Mouse (Mus musculus) cerebral cortex, adult 2 months (tissue): ENCODE results near the gene Supt20.

Source experiments
- WGBS: fragments of 180-500 bp; shearing (Covaris S2); methylation state at CpG from one replicate; pipeline ENCODE4 v1.1.7; 2018; 5-methylcytosine and 5-hydroxymethylcytosine counted together

Gene Supt20

DNA sequence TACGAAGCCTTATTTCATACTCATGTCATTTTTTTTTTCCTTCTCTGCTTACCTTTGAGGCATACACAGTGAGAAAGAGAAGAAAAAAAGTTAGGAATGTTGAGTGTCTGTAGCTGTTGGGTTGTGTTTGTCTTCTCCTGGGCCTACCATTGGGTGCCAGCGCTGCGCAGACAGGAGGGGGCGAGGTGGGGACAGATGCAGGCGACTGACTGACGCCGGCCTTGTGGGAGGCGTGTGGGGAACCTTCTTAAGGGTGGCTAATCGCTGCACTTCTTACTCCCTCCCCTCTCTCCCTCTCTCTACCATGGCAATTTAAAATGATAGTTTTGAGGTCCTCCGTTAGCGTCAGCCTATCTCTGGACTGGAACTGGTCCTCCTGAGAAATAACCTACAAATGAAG, 63.5 kb downstream of the Supt20 start:
- 3% methylated on average over 11 of the region's 11 CpGs for WGBS

DNA sequence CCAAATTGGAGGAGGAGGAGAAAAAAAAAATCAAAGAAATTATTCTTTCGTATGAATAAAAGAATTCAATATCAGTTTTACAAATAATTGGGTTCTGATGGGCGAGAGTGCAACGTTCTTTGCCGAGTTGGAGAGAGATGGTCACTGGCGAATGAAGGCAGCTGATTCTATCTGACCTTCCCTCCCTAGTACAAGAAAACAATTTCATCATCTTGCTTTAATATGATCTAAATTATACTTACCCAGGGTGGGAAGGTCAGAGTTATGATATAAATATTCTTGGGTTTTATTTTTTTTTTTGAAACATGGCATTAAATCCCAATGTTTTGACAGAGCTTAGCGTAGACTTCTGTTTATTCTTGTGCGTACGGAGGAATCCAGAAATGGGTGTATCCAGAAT, 64.8 kb downstream of the Supt20 start:
- 84% methylated on average over 8 of the region's 8 CpGs for WGBS

DNA sequence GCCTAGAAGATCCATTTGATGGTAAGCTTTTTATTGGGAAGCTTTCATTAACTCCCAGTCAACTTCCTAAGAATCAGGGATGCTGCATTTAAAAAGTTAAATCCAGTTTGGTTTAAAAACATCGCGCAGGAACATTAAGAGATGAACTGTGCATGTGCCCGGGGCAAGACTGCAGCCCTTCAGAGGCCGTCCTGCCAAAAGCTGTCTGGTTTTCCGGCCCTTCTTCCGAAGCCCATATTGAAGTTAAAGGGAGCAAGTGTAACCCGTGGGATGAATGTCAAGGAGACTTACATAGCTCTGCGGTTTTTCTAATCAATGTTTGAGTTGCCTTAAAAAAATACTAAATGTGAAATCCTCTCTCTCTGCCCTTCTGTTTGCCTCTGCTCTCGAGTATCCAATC, 66.6 kb downstream of the Supt20 start:
- 84% methylated on average over 9 of the region's 9 CpGs for WGBS

DNA sequence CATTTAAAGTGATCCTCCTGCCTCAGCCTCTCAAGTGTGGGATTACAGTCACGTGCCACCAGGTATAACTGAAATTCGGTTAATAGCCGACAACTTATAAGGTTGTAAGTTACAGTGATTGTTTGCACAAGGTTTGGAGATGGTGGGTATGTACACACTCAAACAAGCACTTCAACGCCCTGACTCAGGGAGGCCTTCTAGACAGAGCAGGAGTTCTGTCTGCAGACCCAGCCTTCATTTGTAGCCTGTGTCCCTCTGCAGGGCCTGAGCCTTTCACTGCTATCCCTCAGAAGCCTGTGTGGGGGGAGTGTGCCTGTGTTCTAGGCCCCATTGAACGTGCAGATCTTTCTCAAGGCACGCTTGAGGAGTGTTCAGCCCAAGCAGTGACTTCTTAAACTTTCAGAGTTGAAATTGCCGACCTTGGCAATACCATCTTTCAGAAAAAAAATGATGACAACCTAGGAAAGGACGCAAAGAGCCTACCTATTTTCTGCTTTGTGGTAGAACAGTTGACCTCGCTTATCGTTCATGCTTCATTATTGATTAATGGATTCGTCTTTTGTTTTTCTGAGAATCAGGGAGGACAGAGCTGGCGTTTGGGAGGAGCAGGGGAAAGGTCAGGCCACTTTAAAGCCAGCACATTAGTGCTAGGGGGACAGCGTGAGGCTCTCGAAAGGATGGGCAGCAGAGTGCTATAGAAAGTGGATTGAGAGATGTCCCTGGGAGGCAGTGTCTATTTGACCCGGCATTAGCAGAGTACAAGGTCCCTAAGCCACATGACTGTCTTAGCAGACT, 67.9 kb downstream of the Supt20 start:
- WGBS: 89% methylated on average over 15 of the region's 15 CpGs

DNA sequence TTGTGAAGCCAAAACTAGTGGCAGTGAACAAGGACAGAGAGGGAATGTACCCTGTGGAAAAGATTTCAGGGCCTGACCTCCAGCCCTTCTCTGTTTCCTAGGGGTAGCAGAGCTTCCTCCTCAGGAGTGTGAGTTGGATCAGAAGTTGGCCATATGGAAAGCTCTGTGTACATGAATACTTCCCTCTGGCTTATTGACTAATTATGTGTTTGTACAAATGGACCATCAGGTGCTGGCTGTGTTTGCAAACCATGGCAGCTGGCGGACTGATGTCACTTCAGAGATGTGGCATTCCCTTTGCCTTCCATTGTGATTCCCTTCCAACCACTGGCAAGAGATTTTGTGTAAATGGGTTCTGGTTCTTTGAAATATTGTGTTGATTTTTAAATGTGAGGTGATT, 68.7 kb downstream of the Supt20 start:
- 98% methylated on average over 1 of the region's 1 CpGs for WGBS

DNA sequence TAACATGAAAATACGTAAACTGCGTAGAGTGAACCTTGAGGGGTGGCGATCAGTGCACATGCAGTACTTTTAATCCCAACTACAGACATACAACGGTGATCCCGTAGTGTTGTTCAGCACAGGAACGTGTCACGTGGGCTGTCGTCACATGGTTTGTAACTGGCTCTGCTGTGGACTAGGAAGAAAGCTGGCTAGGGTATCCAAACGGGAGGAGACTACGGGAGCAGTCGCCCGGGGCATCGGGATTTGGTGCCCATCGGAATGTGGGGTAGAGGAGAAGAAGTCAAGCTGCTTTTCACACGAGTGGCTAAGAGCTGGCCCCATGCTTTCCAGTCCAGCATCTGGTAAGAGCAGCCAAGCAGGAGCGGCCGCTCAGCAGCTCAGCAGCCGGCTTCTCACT, 71.8 kb downstream of the Supt20 start:
- WGBS: 69% methylated on average over 18 of the region's 18 CpGs

DNA sequence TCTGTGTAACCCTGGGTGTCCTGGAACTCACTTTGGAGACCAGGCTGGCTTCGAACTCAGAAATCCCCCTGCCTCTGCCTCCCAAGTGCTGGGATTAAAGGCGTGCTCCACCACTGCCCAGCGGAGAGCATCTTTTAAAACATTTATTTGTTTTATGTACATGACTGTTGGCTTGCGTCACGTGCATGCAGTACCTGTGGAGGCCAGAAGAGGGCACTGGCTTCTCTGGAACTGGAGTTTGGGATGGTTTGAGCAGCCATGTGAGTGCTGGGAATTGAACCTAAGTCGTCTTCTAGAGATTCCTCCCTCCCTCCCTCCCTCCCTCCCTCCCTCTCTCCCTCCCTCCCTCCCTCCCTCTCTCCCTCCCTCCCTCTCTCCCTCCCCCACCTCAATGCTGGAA, 72.9 kb downstream of the Supt20 start:
- WGBS: 92% methylated on average over 6 of the region's 6 CpGs

DNA sequence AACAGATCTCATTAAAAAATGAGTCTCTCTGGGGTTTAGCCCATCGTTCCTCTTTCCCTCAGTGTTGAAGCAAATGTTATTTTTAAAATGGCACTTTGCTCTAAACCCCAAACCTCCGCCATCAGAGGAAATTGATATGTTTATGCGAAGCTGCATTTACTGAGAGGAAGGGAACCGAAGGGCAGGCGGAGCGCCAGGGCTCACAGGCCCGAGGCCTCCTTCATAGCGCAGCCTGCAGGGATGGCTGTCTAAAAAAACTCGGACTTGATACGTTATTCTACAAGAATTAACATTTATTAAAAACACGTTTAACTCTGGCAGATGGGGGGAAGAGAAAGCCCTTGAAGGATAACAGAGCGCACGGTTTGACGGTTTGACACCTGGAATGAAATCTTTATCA, 73.4 kb downstream of the Supt20 start:
- 77% methylated on average over 14 of the region's 14 CpGs for WGBS

DNA sequence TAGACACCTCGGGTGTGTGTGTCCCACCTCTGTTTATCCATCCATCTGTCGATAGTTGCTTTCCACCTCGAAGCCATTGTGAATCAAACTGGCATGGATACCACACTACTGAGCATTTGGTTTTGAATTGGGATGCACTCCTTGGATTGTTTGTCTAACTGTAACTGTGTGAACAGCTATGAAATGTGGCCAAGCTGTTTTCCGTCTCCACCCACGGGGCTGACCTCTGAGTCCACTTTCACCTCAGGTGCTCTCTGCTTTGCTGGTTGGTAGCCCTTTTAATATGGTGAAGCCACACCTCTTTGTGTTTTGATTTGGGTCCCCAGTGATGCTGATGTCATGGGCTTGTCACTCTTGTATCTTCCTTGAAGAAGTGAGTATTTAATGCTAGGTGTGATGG, 74.2 kb downstream of the Supt20 start:
- WGBS: 90% methylated on average over 5 of the region's 5 CpGs

DNA sequence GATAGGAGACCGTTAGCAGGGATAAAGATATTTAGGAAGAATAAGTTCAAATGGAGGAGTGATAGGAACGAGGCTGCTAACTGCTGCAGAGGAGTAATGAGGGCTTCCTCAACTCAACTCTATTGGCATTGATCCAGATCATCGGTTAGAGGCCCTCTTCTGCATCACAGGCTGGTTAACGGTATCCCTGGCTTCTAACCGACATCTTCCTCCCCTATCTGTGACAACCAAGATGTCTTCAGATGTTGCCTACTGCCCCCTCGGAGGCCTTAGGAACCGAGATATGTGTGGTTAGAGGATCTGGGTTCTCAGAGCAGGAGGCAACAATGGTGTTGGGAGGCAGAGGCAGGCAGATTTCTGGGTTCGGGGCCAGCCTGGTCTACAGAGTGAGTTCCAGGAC, 76.0 kb downstream of the Supt20 start:
- 89% methylated on average over 8 of the region's 8 CpGs for WGBS

DNA sequence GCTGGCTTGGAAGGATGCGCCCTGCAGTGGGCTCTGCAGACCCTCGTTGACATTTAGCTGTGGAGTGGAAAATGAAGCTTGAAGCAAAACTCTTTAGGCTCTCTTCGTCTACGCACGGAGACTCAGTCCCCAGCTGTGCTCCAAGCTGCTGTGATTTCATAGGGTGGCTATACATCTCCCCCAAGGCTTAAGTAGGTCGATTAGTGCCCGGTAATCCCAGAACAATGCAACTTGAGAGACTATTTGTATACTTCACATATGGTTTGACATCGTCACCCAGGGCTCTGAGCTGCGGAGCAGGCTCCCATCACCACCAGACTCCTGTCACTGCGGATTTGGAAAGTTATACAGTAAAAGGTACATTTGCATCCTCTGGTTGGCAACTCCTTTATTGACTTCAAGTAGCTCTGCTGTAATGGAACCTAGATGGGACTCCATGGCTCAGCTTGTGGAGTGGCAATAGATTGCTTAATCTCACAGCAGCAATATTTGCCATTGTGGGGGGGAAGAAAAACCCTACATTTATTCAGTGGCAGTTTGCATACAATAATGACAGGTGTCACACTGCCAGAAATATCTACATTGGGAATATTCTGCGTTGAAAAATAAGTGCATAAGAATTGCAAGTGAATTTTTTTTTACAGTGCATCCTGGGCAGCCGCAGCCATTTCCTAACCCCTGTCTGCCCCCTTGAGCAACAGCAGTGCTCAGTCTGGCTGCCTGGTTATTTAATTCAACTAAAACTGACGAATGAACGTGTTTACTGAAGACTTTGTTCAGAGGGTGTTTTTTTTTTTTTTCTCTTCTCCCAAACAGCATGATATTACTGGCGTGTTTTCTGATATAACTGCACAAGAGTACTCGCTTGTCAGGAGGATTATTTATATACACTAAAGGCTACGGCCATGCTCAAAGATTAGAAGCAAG, 77.0 kb downstream of the Supt20 start:
- WGBS: 69% methylated on average over 17 of the region's 17 CpGs

DNA sequence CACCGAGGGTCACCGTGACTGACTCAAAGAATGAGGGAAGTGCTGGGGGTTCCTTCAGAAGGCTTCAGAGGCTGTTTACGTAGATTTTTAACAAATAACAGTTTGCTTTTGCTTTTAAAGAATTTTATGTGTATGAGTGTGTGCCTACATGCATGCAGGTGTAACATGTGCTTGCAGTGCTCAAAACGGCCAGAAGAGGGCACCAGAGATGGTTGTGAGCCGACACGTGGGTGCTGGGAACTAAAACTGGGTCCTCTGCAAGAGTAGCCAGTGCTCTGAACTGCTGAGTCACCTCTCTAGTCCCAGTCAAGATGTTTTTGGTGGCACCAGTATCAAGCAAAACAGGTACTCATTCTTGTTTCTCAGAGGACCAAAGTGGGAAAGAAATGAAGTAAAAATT, 81.0 kb downstream of the Supt20 start:
- WGBS: 85% methylated on average over 6 of the region's 6 CpGs

DNA sequence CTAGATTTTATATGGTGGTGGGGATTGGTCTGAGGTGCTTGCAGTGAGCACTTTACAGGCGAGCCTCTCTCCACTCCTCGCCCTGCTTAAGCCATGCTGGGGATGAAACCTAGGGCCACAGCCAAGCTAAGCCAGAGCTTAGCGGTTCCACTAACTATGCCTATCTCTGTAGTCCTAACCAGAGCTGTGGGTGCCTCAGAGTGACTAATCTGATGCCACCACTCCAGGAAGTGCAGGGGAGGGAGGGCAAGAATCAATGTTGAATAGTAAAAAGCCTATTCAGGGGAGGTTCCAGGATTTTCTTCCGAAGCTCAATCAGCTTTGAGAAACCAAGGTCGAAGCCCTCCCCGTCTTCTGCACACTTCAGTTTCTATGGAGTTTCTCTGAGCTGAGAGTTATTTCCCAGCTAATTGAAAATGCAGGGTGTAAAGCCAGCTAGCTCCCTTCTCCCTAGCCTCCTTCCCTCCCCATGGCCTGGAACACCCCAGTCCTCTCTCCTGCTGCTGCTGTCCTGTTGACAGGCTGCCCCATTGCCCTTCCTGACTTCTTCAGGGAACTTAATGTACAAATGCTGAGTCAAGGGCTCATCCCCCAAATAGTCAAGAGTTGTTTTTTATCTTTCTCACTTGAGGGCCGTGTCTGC, 83.5 kb downstream of the Supt20 start:
- WGBS: 62% methylated on average over 7 of the region's 7 CpGs
